Mouse (Mus musculus): ENCODE data around the gene Rmnd5a. TPM values are rescaled to one million over a fixed set of nuclear protein-coding genes. Genes with fewer than 3 reads are reported as not detected.

Gene Rmnd5a
- 64.2 TPM for polyA plus RNA-seq (2014; fragmentation: Illumina TruSeq; extraction: RNeasy Lipid Tissue Mini Kit (QIAGEN cat#74804); ENCODE audit: low read depth, low replicate concordance)

DNA sequence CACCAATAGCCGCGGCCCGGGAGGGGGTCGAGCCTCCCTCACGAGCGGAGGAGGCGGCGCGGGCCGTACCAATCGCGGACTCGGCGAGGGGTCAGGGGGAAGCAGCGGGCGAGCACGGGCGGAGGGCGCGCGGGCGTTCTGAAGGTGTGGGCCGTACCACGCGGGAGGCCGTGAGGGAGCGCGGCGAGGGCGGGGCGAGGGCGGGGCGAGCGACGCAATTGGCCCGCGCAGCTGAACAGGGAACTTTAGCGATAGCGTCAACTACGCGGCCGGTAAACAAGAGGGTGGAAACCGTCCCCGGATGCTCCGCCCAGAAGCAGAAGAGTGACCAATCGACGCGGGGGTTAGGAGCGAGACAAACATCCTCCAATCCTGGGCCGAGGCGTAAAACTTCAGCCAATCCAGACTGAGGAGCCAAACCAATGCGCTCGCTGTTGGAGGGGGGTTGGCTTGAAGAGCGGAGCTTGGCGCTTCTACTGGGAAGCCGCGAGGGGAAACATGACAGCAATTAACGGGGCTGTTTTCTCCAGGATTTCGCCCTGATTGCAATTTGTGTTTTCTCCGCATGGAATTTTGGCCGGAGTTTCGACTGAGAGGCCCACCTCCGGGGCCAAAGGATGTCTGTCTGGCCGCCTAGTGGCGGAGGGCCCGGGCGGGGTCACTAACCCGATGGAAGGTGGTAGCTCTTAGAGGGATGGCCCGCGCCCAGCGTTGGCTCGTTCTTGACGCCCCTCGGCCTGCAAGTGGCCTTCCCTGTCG, at the start of gene Rmnd5a:
Gene Rmnd5a, minus strand, starts transcription at position 146 of the 759 bp plus-strand sequence.

GRCm38 (mm10) chr6:71373249-71373775, 67.1 kb downstream of the Rmnd5a start, which contains the start of gene Cd8a:
Gene Cd8a, plus strand, starts transcription at chr6:71373427.

Other genes with a start within 250 kb of the Rmnd5a start
- gene Fabp1, start 240.8 kb downstream of the Rmnd5a start, polyA plus RNA-seq (2014; fragmentation: Illumina TruSeq; extraction: RNeasy Lipid Tissue Mini Kit (QIAGEN cat#74804); ENCODE audit: low read depth, low replicate concordance), result 9.8 TPM
- gene Krcc1, start 169.0 kb downstream of the Rmnd5a start, polyA plus RNA-seq (2014; fragmentation: Illumina TruSeq; extraction: RNeasy Lipid Tissue Mini Kit (QIAGEN cat#74804); ENCODE audit: low read depth, low replicate concordance), result 77.2 TPM
- 343 TPM for gene Smyd1, start 118.4 kb downstream of the Rmnd5a start, polyA plus RNA-seq (2014; fragmentation: Illumina TruSeq; extraction: RNeasy Lipid Tissue Mini Kit (QIAGEN cat#74804); ENCODE audit: low read depth, low replicate concordance)
- not detected for gene Cd8b1, start 117.8 kb downstream of the Rmnd5a start, polyA plus RNA-seq (2014; fragmentation: Illumina TruSeq; extraction: RNeasy Lipid Tissue Mini Kit (QIAGEN cat#74804); ENCODE audit: low read depth, low replicate concordance)
- 0.18 TPM for gene Cd8a, start 67.2 kb downstream of the Rmnd5a start, polyA plus RNA-seq (2014; fragmentation: Illumina TruSeq; extraction: RNeasy Lipid Tissue Mini Kit (QIAGEN cat#74804); ENCODE audit: low read depth, low replicate concordance)
- gene Rnf103, start 53.3 kb upstream of the Rmnd5a start, polyA plus RNA-seq (2014; fragmentation: Illumina TruSeq; extraction: RNeasy Lipid Tissue Mini Kit (QIAGEN cat#74804); ENCODE audit: low read depth, low replicate concordance), result 22.9 TPM
- 83.9 TPM for gene Chmp3, start 103.2 kb upstream of the Rmnd5a start, polyA plus RNA-seq (2014; fragmentation: Illumina TruSeq; extraction: RNeasy Lipid Tissue Mini Kit (QIAGEN cat#74804); ENCODE audit: low read depth, low replicate concordance)
- gene Kdm3a, start 192.4 kb upstream of the Rmnd5a start, polyA plus RNA-seq (2014; fragmentation: Illumina TruSeq; extraction: RNeasy Lipid Tissue Mini Kit (QIAGEN cat#74804); ENCODE audit: low read depth, low replicate concordance), result 22.0 TPM